Mouse (Mus musculus) bone marrow macrophage, adult 2 months (primary cell): ENCODE data around the gene Grip1.

Source experiments
- CTCF ChIP-seq: IDR thresholded peaks from 2 replicates; pipeline ENCODE4 v1.5.1; 2012; ENCODE audit warnings: low read depth, mild to moderate bottlenecking, low read length, moderate library complexity
- POLR2A ChIP-seq: IDR thresholded peaks from 2 replicates; pipeline ENCODE4 v1.6.1; 2012; ENCODE audit warnings: mild to moderate bottlenecking, low read depth, low read length, borderline replicate concordance

DNA sequence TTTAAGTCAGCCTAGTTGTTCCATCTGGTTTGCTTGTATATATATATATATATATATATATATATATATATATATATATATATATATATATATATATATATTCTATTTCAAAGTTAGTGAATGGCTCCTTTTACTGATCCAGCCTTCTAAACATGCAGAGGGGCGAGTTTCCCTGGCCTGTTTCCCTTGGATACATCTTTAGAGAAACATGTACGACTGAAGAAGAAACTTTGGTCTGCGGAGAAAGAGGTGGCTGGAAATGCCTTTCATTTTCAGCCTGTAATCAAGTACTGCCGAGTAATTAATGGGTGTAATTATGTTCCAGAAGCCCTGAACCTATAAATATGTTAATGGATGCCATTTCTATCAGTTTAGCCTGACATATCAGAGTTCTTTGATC lies 366.8 kb downstream of the Grip1 start:
- no peak for TF ChIP-seq CTCF
- no peak for TF ChIP-seq POLR2A
